Mouse (Mus musculus) E14TG2a.4 (cell line): ENCODE measurements around the gene Samd1.

Source experiments
- H3K27me3 ChIP-seq: 2 replicates; pipeline ENCODE4 v1.6.1; 2014; ENCODE audit warnings: low read length, control low read depth; ENCODE audit not compliant: insufficient read depth
- H3K36me3 ChIP-seq: 2 replicates; pipeline ENCODE4 v1.6.1; 2014; ENCODE audit warnings: low read length, control low read depth; ENCODE audit not compliant: insufficient read depth
- H3K4me1 ChIP-seq: replicated peaks from 2 replicates; pipeline ENCODE4 v1.6.1; 2014; ENCODE audit warnings: low read depth, low read length, control low read depth
- H3K4me3 ChIP-seq: replicated peaks from 2 replicates; pipeline ENCODE4 v1.5.1; 2014; ENCODE audit warnings: mild to moderate bottlenecking, low read length
- H3K9me3 ChIP-seq: 2 replicates; pipeline ENCODE4 v1.6.1; 2014; ENCODE audit warnings: low read length, control low read depth
- CTCF ChIP-seq: conservative IDR thresholded peaks from 2 replicates; pipeline ENCODE4 v1.5.1; 2014; ENCODE audit warnings: low read length
- NANOG ChIP-seq: IDR thresholded peaks from 2 replicates; pipeline ENCODE4 v1.6.1; 2014; ENCODE audit warnings: borderline replicate concordance, low read length, mixed read lengths
- POU5F1 ChIP-seq: IDR thresholded peaks from 2 replicates; pipeline ENCODE4 v1.6.1; 2014; ENCODE audit warnings: low read length, borderline replicate concordance

Samd1 gene

GRCm38 (mm10) chr8:83997511-83998141 lies at the start of gene Samd1:
Gene Samd1, plus strand, starts transcription at chr8:83997672.
- no peak for TF ChIP-seq CTCF
- TF ChIP-seq POU5F1 = no peak
- no peak for TF ChIP-seq NANOG
- Histone ChIP-seq H3K4me1 (peaks cover 49% of the 10 kb centered on the region), H3K4me3 (peak within 1 kb of the TSS; percentile 86), H3K36me3 (peaks cover 42% of the 10 kb centered on the region), H3K27me3 (peaks cover 38% of the 10 kb centered on the region), H3K9me3 (no peaks in the 10 kb centered on the region)

- H3K4me1 ChIP-seq = peaks cover 24% of the 10 kb centered on the region
- H3K9me3 ChIP-seq = no peaks in the 10 kb centered on the region
- H3K36me3 ChIP-seq = peaks cover 19% of the 10 kb centered on the region
- H3K4me3 ChIP-seq = peak overlapping the region; percentile 85
- no peaks in the 10 kb centered on the region; the same call in 1 of the 2 replicates for H3K27me3 ChIP-seq
- TF ChIP-seq POU5F1 (no peak), CTCF (no peak), NANOG (no peak)
Observed at GRCm38 (mm10) chr8:83954749-83955105, 42.7 kb upstream of the Samd1 start.

GRCm38 (mm10) chr8:83955106-83955957 lies 42.1 kb upstream of the Samd1 start, which contains the start of the genes Gm10644 and Asf1b:
Gene Gm10644, minus strand, starts transcription at chr8:83955205.
Gene Asf1b, plus strand, starts transcription at chr8:83955507.
- Histone ChIP-seq H3K9me3 (no peaks in the 10 kb centered on the region), H3K4me3 (peak within 1 kb of the TSS; percentile 92), H3K4me1 (peaks cover 24% of the 10 kb centered on the region), H3K27me3 (no peaks in the 10 kb centered on the region; the same call in 1 of the 2 replicates), H3K36me3 (peaks cover 24% of the 10 kb centered on the region)
- peak; percentile 25; the same call in 1 of the 2 replicates for TF ChIP-seq CTCF
- no peak for TF ChIP-seq POU5F1

GRCm38 (mm10) chr8:83955958-83956218 lies 41.6 kb upstream of the Samd1 start:
- no peaks in the 10 kb centered on the region for H3K9me3 ChIP-seq
- peak overlapping the region; percentile 92 for H3K4me3 ChIP-seq
- H3K27me3 ChIP-seq = no peaks in the 10 kb centered on the region; the same call in 1 of the 2 replicates
- TF ChIP-seq POU5F1 = no peak
- peaks cover 24% of the 10 kb centered on the region for H3K4me1 ChIP-seq
- H3K36me3 ChIP-seq = peaks cover 26% of the 10 kb centered on the region

GRCm38 (mm10) chr8:83956789-83957188 lies 40.7 kb upstream of the Samd1 start:
- H3K36me3 ChIP-seq = peaks cover 35% of the 10 kb centered on the region
- no peaks in the 10 kb centered on the region for H3K9me3 ChIP-seq
- H3K4me3 ChIP-seq = peak overlapping the region; percentile 92
- TF ChIP-seq NANOG (no peak), CTCF (no peak), POU5F1 (no peak)
- H3K4me1 ChIP-seq = peaks cover 24% of the 10 kb centered on the region
- H3K27me3 ChIP-seq = no peaks in the 10 kb centered on the region; the same call in 1 of the 2 replicates

GRCm38 (mm10) chr8:83964015-83964765 lies 33.3 kb upstream of the Samd1 start:
- H3K36me3 ChIP-seq = peaks cover 88% of the 10 kb centered on the region
- H3K4me1 ChIP-seq = peaks cover 3% of the 10 kb centered on the region; the same call in 1 of the 2 replicates
- no peak overlapping the region for H3K4me3 ChIP-seq
- no peaks in the 10 kb centered on the region for H3K27me3 ChIP-seq
- TF ChIP-seq POU5F1 (no peak), NANOG (no peak), CTCF (no peak)
- no peaks in the 10 kb centered on the region for H3K9me3 ChIP-seq

GRCm38 (mm10) chr8:83967701-83968100 lies 29.8 kb upstream of the Samd1 start:
- Histone ChIP-seq H3K4me3 (no peak overlapping the region), H3K36me3 (peaks cover 72% of the 10 kb centered on the region), H3K27me3 (no peaks in the 10 kb centered on the region), H3K4me1 (peaks cover 14% of the 10 kb centered on the region), H3K9me3 (no peaks in the 10 kb centered on the region)
- TF ChIP-seq CTCF = no peak
- no peak for TF ChIP-seq NANOG
- TF ChIP-seq POU5F1 = no peak

- H3K4me1 ChIP-seq = peaks cover 30% of the 10 kb centered on the region
- TF ChIP-seq NANOG = no peak
- TF ChIP-seq POU5F1 = no peak
- no peak for TF ChIP-seq CTCF
- H3K9me3 ChIP-seq = no peaks in the 10 kb centered on the region
- H3K36me3 ChIP-seq = peaks cover 43% of the 10 kb centered on the region
- no peak overlapping the region for H3K4me3 ChIP-seq
- no peaks in the 10 kb centered on the region for H3K27me3 ChIP-seq
Observed at GRCm38 (mm10) chr8:83971121-83971520, 26.4 kb upstream of the Samd1 start.
